Mouse (Mus musculus) hindbrain, embryonic 12.5 days (tissue): ENCODE data around the gene Anpep. TPM values are rescaled to one million over a fixed set of nuclear protein-coding genes. Genes with fewer than 3 reads are reported as not detected.
A peak's percentile ranks its signal among the peaks of the same experiment; 100 is the strongest.

Source experiments
- ATAC-seq: fragments of 200-750 bp; cut with Nextera tagmentation; 2 replicates; pipeline ENCODE4 v1.8.0; 2017; ENCODE audit warnings: moderate TSS enrichment; ENCODE audit not compliant: low FRiP score
- H3K27ac ChIP-seq: fragments of 300-500 bp; sonication (generic); 2 replicates; pipeline ENCODE4 v1.5.1; 2016; ENCODE audit warnings: mild to moderate bottlenecking
- H3K27me3 ChIP-seq: fragments of 300-500 bp; sonication (generic); 2 replicates; pipeline ENCODE4 v1.6.1; 2016; ENCODE audit warnings: mild to moderate bottlenecking
- H3K36me3 ChIP-seq: fragments of 300-500 bp; sonication (generic); 2 replicates; pipeline ENCODE4 v1.6.1; 2016; ENCODE audit warnings: mild to moderate bottlenecking
- H3K4me1 ChIP-seq: fragments of 300-500 bp; sonication (generic); 2 replicates; pipeline ENCODE4 v1.6.1; 2016
- H3K4me2 ChIP-seq: fragments of 300-500 bp; sonication (generic); replicated peaks from 2 replicates; pipeline ENCODE4 v1.6.1; 2016; ENCODE audit warnings: mild to moderate bottlenecking
- H3K4me3 ChIP-seq: fragments of 300-500 bp; sonication (generic); 2 replicates; pipeline ENCODE4 v1.5.1; 2016; ENCODE audit warnings: mild to moderate bottlenecking
- H3K9ac ChIP-seq: fragments of 300-500 bp; sonication (generic); 2 replicates; pipeline ENCODE4 v1.6.1; 2016; ENCODE audit warnings: mild to moderate bottlenecking, moderate library complexity
- H3K9me3 ChIP-seq: fragments of 300-500 bp; sonication (generic); replicated peaks from 2 replicates; pipeline ENCODE4 v1.6.1; 2016; ENCODE audit warnings: mild to moderate bottlenecking
- WGBS: fragments of 180-500 bp; shearing (Covaris S2); methylation state at CpG from one replicate; pipeline ENCODE4 v1.1.7; 2016; 5-methylcytosine and 5-hydroxymethylcytosine counted together
- polyA plus RNA-seq: library from polyadenylated mRNA; unstranded; fragments of >200 nt; fragmentation: Nextera tagmentation; extraction: Ambion mirVana; gene quantifications from 2 replicates; pipeline ENCODE4 v1.2.1, GENCODE M21; 2016

The Anpep gene
- polyA plus RNA-seq, 1 experiment from 2014 or later, result 3.5 TPM

- no peak overlapping the region for H3K4me2 ChIP-seq
- H3K27me3 ChIP-seq, result peaks cover 13% of the 10 kb centered on the region
- H3K9ac ChIP-seq, result no peak overlapping the region
- H3K27ac ChIP-seq, result no peak overlapping the region
- H3K9me3 ChIP-seq, result 0 out of 2 replicates have a peak, but pooled peaks cover 4% of the 10 kb centered on the region
- no peaks in the 10 kb centered on the region for H3K36me3 ChIP-seq
- no peak overlapping the region for H3K4me3 ChIP-seq
- no peak for ATAC-seq
- no peaks in the 10 kb centered on the region for H3K4me1 ChIP-seq
- 87% methylated on average over 12 of the region's 12 CpGs for WGBS
Measured at GRCm38 (mm10) chr7:79822092-79822695, 38.7 kb downstream of the Anpep start.

- no peak overlapping the region for H3K27ac ChIP-seq
- H3K36me3 ChIP-seq, result no peaks in the 10 kb centered on the region
- no peak overlapping the region for H3K4me2 ChIP-seq
- H3K4me3 ChIP-seq, result no peak overlapping the region
- no peak for ATAC-seq
- WGBS, result 51% methylated on average over 11 of the region's 11 CpGs
- 0 out of 2 replicates have a peak, but pooled peaks cover 4% of the 10 kb centered on the region for H3K9me3 ChIP-seq
- no peaks in the 10 kb centered on the region for H3K4me1 ChIP-seq
- H3K27me3 ChIP-seq, result peaks cover 21% of the 10 kb centered on the region
- no peak overlapping the region for H3K9ac ChIP-seq
Measured at GRCm38 (mm10) chr7:79819996-79820395, 40.9 kb downstream of the Anpep start.

GRCm38 (mm10) chr7:79819515-79819914 lies 41.3 kb downstream of the Anpep start:
- Histone ChIP-seq H3K4me3 (no peak overlapping the region), H3K27me3 (peaks cover 21% of the 10 kb centered on the region), H3K4me2 (no peak overlapping the region), H3K36me3 (no peaks in the 10 kb centered on the region), H3K27ac (no peak overlapping the region), H3K9me3 (0 out of 2 replicates have a peak, but pooled peaks cover 2% of the 10 kb centered on the region), H3K4me1 (no peaks in the 10 kb centered on the region), H3K9ac (no peak overlapping the region)
- WGBS, result 48% methylated on average over 4 of the region's 4 CpGs
- ATAC-seq, result no peak

GRCm38 (mm10) chr7:79818321-79818720 lies 42.5 kb downstream of the Anpep start:
- Histone ChIP-seq H3K36me3 (no peaks in the 10 kb centered on the region), H3K4me3 (no peak overlapping the region), H3K4me1 (no peaks in the 10 kb centered on the region), H3K27ac (no peak overlapping the region), H3K9ac (no peak overlapping the region), H3K27me3 (peaks cover 21% of the 10 kb centered on the region), H3K4me2 (no peak overlapping the region), H3K9me3 (no peaks in the 10 kb centered on the region)
- WGBS, result 8% methylated on average over 6 of the region's 6 CpGs
- no peak for ATAC-seq

GRCm38 (mm10) chr7:79813409-79813808 lies 47.5 kb downstream of the Anpep start:
- ATAC-seq, result no peak
- no peaks in the 10 kb centered on the region for H3K9me3 ChIP-seq
- peaks cover 40% of the 10 kb centered on the region for H3K27me3 ChIP-seq
- H3K9ac ChIP-seq, result no peak overlapping the region
- no peak overlapping the region for H3K4me2 ChIP-seq
- no peak overlapping the region for H3K4me3 ChIP-seq
- 96% methylated on average over 1 of the region's 1 CpGs for WGBS
- H3K27ac ChIP-seq, result no peak overlapping the region
- peaks cover 9% of the 10 kb centered on the region for H3K4me1 ChIP-seq
- H3K36me3 ChIP-seq, result no peaks in the 10 kb centered on the region

GRCm38 (mm10) chr7:79810611-79811506 lies 50.0 kb downstream of the Anpep start, which contains the start of gene Mesp2:
Gene Mesp2 (plus strand): TSS chr7:79810727.
- Histone ChIP-seq H3K27me3 (peaks cover 27% of the 10 kb centered on the region), H3K36me3 (no peaks in the 10 kb centered on the region), H3K4me3 (peak within 1 kb of the TSS; percentile 37), H3K4me1 (peaks cover 9% of the 10 kb centered on the region), H3K4me2 (peak within 1 kb of the TSS; percentile 60), H3K9me3 (no peaks in the 10 kb centered on the region), H3K9ac (peak within 1 kb of the TSS; percentile 57), H3K27ac (no peak within 1 kb of the TSS)
- 22% methylated on average over 71 of the region's 71 CpGs for WGBS
- ATAC-seq, result peak; percentile 72

GRCm38 (mm10) chr7:79808561-79808960 lies 52.3 kb downstream of the Anpep start:
- 86% methylated on average over 7 of the region's 7 CpGs for WGBS

GRCm38 (mm10) chr7:79803887-79804286 lies 57.0 kb downstream of the Anpep start:
- Histone ChIP-seq H3K9ac (no peak overlapping the region), H3K9me3 (no peaks in the 10 kb centered on the region), H3K4me2 (no peak overlapping the region), H3K4me1 (no peaks in the 10 kb centered on the region), H3K27ac (no peak overlapping the region), H3K4me3 (no peak overlapping the region), H3K27me3 (peaks cover 2% of the 10 kb centered on the region; the same call in 1 of the 2 replicates), H3K36me3 (no peaks in the 10 kb centered on the region)
- no peak for ATAC-seq
- 76% methylated on average over 2 of the region's 2 CpGs for WGBS

More at GRCm38 (mm10) chr7:79808561-79808960, 52.3 kb downstream of the Anpep start:
- Histone ChIP-seq H3K36me3 (no peaks in the 10 kb centered on the region), H3K4me1 (peaks cover 9% of the 10 kb centered on the region), H3K27me3 (peaks cover 27% of the 10 kb centered on the region), H3K9me3 (no peaks in the 10 kb centered on the region), H3K4me2 (no peak overlapping the region), H3K4me3 (no peak overlapping the region), H3K9ac (no peak overlapping the region), H3K27ac (no peak overlapping the region)
- ATAC-seq, result no peak

GRCm38 (mm10) chr7:79802037-79802436 lies 58.8 kb downstream of the Anpep start:
- no peak overlapping the region for H3K27ac ChIP-seq
- no peaks in the 10 kb centered on the region for H3K9me3 ChIP-seq
- no peak overlapping the region for H3K4me2 ChIP-seq
- H3K4me3 ChIP-seq, result no peak overlapping the region
- no peaks in the 10 kb centered on the region for H3K36me3 ChIP-seq
- peaks cover 4% of the 10 kb centered on the region; the same call in 1 of the 2 replicates for H3K27me3 ChIP-seq
- 66% methylated on average over 5 of the region's 5 CpGs for WGBS
- H3K9ac ChIP-seq, result no peak overlapping the region; the same call in 1 of the 2 replicates
- H3K4me1 ChIP-seq, result no peaks in the 10 kb centered on the region
- ATAC-seq, result no peak

- Histone ChIP-seq H3K9me3 (no peaks in the 10 kb centered on the region), H3K4me1 (no peaks in the 10 kb centered on the region), H3K4me2 (no peak overlapping the region), H3K27me3 (peaks cover 5% of the 10 kb centered on the region; the same call in 1 of the 2 replicates), H3K36me3 (no peaks in the 10 kb centered on the region), H3K9ac (no peak overlapping the region; the same call in 1 of the 2 replicates), H3K27ac (no peak overlapping the region), H3K4me3 (no peak overlapping the region)
- no peak for ATAC-seq
- 78% methylated on average over 11 of the region's 11 CpGs for WGBS
Measured at GRCm38 (mm10) chr7:79801391-79801790, 59.5 kb downstream of the Anpep start.

- no peak for ATAC-seq
- Histone ChIP-seq H3K9ac (no peak overlapping the region), H3K27me3 (peaks cover 12% of the 10 kb centered on the region; the same call in 1 of the 2 replicates), H3K9me3 (no peaks in the 10 kb centered on the region), H3K27ac (no peak overlapping the region), H3K4me2 (no peak overlapping the region), H3K36me3 (no peaks in the 10 kb centered on the region), H3K4me3 (no peak overlapping the region), H3K4me1 (no peaks in the 10 kb centered on the region)
- 87% methylated on average over 4 of the region's 4 CpGs for whole genome bisulfite sequencing
Measured at GRCm38 (mm10) chr7:79800336-79800735, 60.5 kb downstream of the Anpep start.

GRCm38 (mm10) chr7:79799506-79799905 lies 61.4 kb downstream of the Anpep start:
- no peaks in the 10 kb centered on the region for H3K9me3 ChIP-seq
- H3K4me3 ChIP-seq, result no peak overlapping the region
- no peak overlapping the region for H3K9ac ChIP-seq
- H3K4me1 ChIP-seq, result no peaks in the 10 kb centered on the region
- H3K4me2 ChIP-seq, result no peak overlapping the region
- 73% methylated on average over 6 of the region's 6 CpGs for WGBS
- H3K36me3 ChIP-seq, result no peaks in the 10 kb centered on the region
- H3K27ac ChIP-seq, result no peak overlapping the region
- peaks cover 20% of the 10 kb centered on the region for H3K27me3 ChIP-seq
- no peak for ATAC-seq
